17 mouse cellular contexts compared by ENCODE assay signal in the genomic region with DNA sequence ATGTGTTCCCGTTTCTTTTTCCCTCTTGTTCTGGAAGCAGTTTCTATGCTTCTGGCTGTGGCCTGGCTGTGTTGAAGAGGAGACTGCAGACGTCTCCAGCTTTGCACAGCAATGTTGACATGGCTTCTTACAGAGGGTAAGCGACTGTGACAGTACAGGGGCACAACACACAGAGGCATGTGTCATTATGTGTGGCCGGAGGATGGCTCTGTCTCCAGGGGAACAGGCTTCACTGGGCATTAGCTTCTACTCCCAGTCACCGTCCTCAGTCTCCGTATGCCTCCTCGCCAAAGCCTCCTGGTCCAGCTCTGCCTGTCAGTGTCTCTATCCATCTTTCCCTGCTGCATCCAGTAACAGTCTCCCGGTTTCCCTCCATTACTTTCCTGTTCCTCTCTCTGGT. TPM values are rescaled to one million over a fixed set of nuclear protein-coding genes. Genes with fewer than 3 reads are reported as not detected.
"Had no signal": no experiment of that assay in that cellular context is flagged by ENCODE, and none has a peak within 500 bp of the region (broad histone marks: within the 10 kb centered on the region; RNA-seq: fewer than 3 reads in every experiment).

No protein-coding gene starts in this region.

- DNase-seq: kidney, postnatal 25 days; liver, postnatal 0 days; lung, postnatal 14 days; right cerebral cortex, postnatal 4 days; spleen, adult 18-20 months; thymus, postnatal 4 days had no signal

- H3K9ac ChIP-seq: limb, embryonic 12.5 days; liver, postnatal 0 days; lung, embryonic 15.5 days; midbrain, embryonic 13.5 days; neural tube, embryonic 15.5 days; stomach, embryonic 15.5 days had no signal

- H3K27ac ChIP-seq: limb, embryonic 12.5 days; lung, embryonic 15.5 days; macrophage; midbrain, embryonic 13.5 days; neural tube, embryonic 15.5 days; stomach, embryonic 15.5 days had no signal

- H3K4me2 ChIP-seq: limb, embryonic 12.5 days; lung, embryonic 15.5 days; midbrain, embryonic 13.5 days; neural tube, embryonic 15.5 days; stomach, embryonic 15.5 days had no signal

- H3K4me3 ChIP-seq: limb, embryonic 12.5 days; lung, embryonic 15.5 days; midbrain, embryonic 13.5 days; myocyte; neural tube, embryonic 15.5 days; stomach, embryonic 15.5 days had no signal

- H3K9me3 ChIP-seq: limb, embryonic 12.5 days; lung, embryonic 15.5 days; midbrain, embryonic 13.5 days; neural tube, embryonic 15.5 days; stomach, embryonic 15.5 days had no signal

- ATAC-seq: intestine, postnatal 0 days; liver, postnatal 0 days; midbrain, embryonic 13.5 days had no signal

- H3K27me3 ChIP-seq: limb, embryonic 12.5 days; lung, embryonic 15.5 days; midbrain, embryonic 13.5 days; neural tube, embryonic 15.5 days; stomach, embryonic 15.5 days had no signal

RNA-seq across cellular contexts. Expression of gene Psmb11, which starts 14.0 kb away (rescaled TPM):
- polyA plus RNA-seq: intestine, postnatal 0 days; kidney, embryonic 14.5 days; liver, adult 2 months; liver, postnatal 0 days; macrophage; midbrain, embryonic 13.5 days; myocyte had no signal

RNA-seq across cellular contexts. Expression of gene Gm17606, which starts 33.5 kb away (rescaled TPM):
- polyA plus RNA-seq: intestine, postnatal 0 days; kidney, embryonic 14.5 days; limb, embryonic 12.5 days; liver, adult 2 months; liver, postnatal 0 days; lung, embryonic 15.5 days; macrophage; midbrain, embryonic 13.5 days; myocyte; neural tube, embryonic 11.5 days; neural tube, embryonic 15.5 days; stomach, embryonic 15.5 days had no signal
